Mouse (Mus musculus) stomach, postnatal 0 days (tissue): ENCODE results near the gene Ier3.

Experiments
- CTCF ChIP-seq: IDR thresholded peaks from 2 replicates; pipeline ENCODE4 v1.5.1; 2016; ENCODE audit warnings: antibody characterized with exemption, low read depth, mild to moderate bottlenecking, moderate library complexity
- EP300 ChIP-seq: optimal IDR thresholded peaks from 2 replicates; pipeline ENCODE3; 2016; ENCODE audit warnings: antibody characterized with exemption

GRCm38 (mm10) chr17:35838570-35838969, 17.1 kb downstream of the Ier3 start:
- TF ChIP-seq EP300: no peak
- TF ChIP-seq CTCF: no peak
